Mouse (Mus musculus) midbrain, embryonic 16.5 days (tissue): ENCODE measurements around the gene Dtx3l. TPM values are rescaled to one million over a fixed set of nuclear protein-coding genes. Genes with fewer than 3 reads are reported as not detected.
"Not testable (repeated sequence)": the region's sequence is repeated elsewhere in the genome, so short reads cannot be mapped to it uniquely, and the experiment has no call there.

ENCODE experiments used
- ATAC-seq: fragments of 200-750 bp; cut with Nextera tagmentation; 2 replicates; pipeline ENCODE4 v1.8.0; 2017; ENCODE audit warnings: moderate TSS enrichment
- H3K27ac ChIP-seq: fragments of 300-500 bp; sonication (generic); 2 replicates; pipeline ENCODE4 v1.5.1; 2014; ENCODE audit warnings: mild to moderate bottlenecking, low read length, mixed read lengths
- H3K27me3 ChIP-seq: fragments of 300-500 bp; sonication (generic); 2 replicates; pipeline ENCODE4 v1.6.1; 2014; ENCODE audit warnings: low read depth, low read length, mixed read lengths; ENCODE audit not compliant: control insufficient read depth, insufficient read depth
- H3K36me3 ChIP-seq: fragments of 300-500 bp; sonication (generic); 2 replicates; pipeline ENCODE4 v1.6.1; 2014; ENCODE audit warnings: mild to moderate bottlenecking, low read length, moderate library complexity, mixed read lengths; ENCODE audit not compliant: control insufficient read depth, insufficient read depth
- H3K4me1 ChIP-seq: fragments of 300-500 bp; sonication (generic); 2 replicates; pipeline ENCODE4 v1.6.1; 2014; ENCODE audit warnings: mild to moderate bottlenecking, low read length, mixed read lengths; ENCODE audit not compliant: control insufficient read depth, insufficient read depth
- H3K4me2 ChIP-seq: fragments of 300-500 bp; sonication (generic); 2 replicates; pipeline ENCODE4 v1.6.1; 2014; ENCODE audit warnings: mild to moderate bottlenecking, low read length, mixed read lengths
- H3K4me3 ChIP-seq: fragments of 300-500 bp; sonication (generic); 2 replicates; pipeline ENCODE4 v1.5.1; 2014; ENCODE audit warnings: low read depth, mild to moderate bottlenecking, low read length, moderate library complexity, mixed read lengths
- H3K9ac ChIP-seq: fragments of 300-500 bp; sonication (generic); 2 replicates; pipeline ENCODE4 v1.6.1; 2014; ENCODE audit warnings: low read depth, low read length, mixed read lengths
- H3K9me3 ChIP-seq: fragments of 300-500 bp; sonication (generic); replicated peaks from 2 replicates; pipeline ENCODE4 v1.6.1; 2014; ENCODE audit warnings: mild to moderate bottlenecking, low read length, mixed read lengths; ENCODE audit not compliant: control insufficient read depth, poor library complexity, severe bottlenecking
- WGBS: fragments of 180-500 bp; shearing (Covaris S2); extraction: QIAGEN DNeasy Blood & Tissue Kit; methylation state at CpG from one replicate; pipeline ENCODE4 v1.1.7; 2014; 5-methylcytosine and 5-hydroxymethylcytosine counted together
- polyA plus RNA-seq: library from polyadenylated mRNA; unstranded; fragments of >200 nt; fragmentation: Nextera tagmentation; extraction: Ambion mirVana; gene quantifications from 2 replicates; pipeline ENCODE4 v1.2.1, GENCODE M21; 2015

Dtx3l gene
- polyA plus RNA-seq: 1.3 and 1.4 TPM in 2 replicates

- Histone ChIP-seq H3K27ac (no peak within 1 kb of the TSS), H3K4me2 (peak within 1 kb of the TSS; percentile 84), H3K4me3 (peak within 1 kb of the TSS; percentile 45), H3K9me3 (no peaks in the 10 kb centered on the region), H3K4me1 (peaks cover 5% of the 10 kb centered on the region; the same call in 1 of the 2 replicates), H3K36me3 (no peaks in the 10 kb centered on the region), H3K9ac (peak within 1 kb of the TSS; percentile 62), H3K27me3 (peaks cover 16% of the 10 kb centered on the region)
- 1% methylated on average over 52 of the region's 52 CpGs for WGBS
- ATAC-seq: peak; percentile 56; the same call in 1 of the 2 replicates
These were observed at the start of gene Dtx3l, which contains the start of gene Parp9 for GRCm38 (mm10) chr16:35938211-35939151. Gene Dtx3l, minus strand, starts transcription at chr16:35939151. Gene Parp9, plus strand, starts transcription at chr16:35938470.

GRCm38 (mm10) chr16:35987930-35988329, 49.0 kb upstream of the Dtx3l start:
- H3K9me3 ChIP-seq: no peaks in the 10 kb centered on the region
- ATAC-seq: no peak
- no peak overlapping the region for H3K27ac ChIP-seq
- H3K4me3 ChIP-seq: no peak overlapping the region
- no peaks in the 10 kb centered on the region for H3K27me3 ChIP-seq
- H3K4me1 ChIP-seq: peaks cover 17% of the 10 kb centered on the region
- no peak overlapping the region for H3K9ac ChIP-seq
- no peaks in the 10 kb centered on the region for H3K36me3 ChIP-seq
- H3K4me2 ChIP-seq: no peak overlapping the region
- 88% methylated on average over 1 of the region's 1 CpGs for WGBS

DNA sequence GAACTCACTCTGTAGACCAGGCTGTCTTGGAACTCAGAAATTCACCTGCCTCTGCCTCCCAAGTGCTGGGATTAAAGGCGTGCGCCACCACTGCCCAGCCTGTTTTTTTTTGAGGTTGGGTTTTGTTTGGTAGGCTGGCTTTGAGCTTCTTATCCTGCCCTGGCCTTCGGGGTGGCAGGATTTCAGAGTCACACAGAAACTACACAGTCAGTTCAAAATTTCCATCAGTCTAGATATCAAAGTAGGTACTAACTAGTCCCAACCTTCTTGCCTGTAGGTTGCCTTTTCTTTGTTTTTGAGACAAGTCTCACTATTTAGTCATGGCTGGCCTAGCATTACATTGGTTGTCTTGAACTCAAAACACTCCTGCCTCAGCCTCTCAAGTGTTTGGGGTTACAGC, 45.5 kb upstream of the Dtx3l start:
- H3K27me3 ChIP-seq: no peaks in the 10 kb centered on the region
- H3K4me1 ChIP-seq: peaks cover 17% of the 10 kb centered on the region
- no peaks in the 10 kb centered on the region for H3K36me3 ChIP-seq
- 63% methylated on average over 3 of the region's 3 CpGs for whole genome bisulfite sequencing
- no peak overlapping the region for H3K27ac ChIP-seq
- H3K9me3 ChIP-seq: no peaks in the 10 kb centered on the region
- peak overlapping the region; percentile 70 for H3K4me2 ChIP-seq
- H3K4me3 ChIP-seq: peak overlapping the region; percentile 91
- ATAC-seq: no peak
- no peak overlapping the region for H3K9ac ChIP-seq

DNA sequence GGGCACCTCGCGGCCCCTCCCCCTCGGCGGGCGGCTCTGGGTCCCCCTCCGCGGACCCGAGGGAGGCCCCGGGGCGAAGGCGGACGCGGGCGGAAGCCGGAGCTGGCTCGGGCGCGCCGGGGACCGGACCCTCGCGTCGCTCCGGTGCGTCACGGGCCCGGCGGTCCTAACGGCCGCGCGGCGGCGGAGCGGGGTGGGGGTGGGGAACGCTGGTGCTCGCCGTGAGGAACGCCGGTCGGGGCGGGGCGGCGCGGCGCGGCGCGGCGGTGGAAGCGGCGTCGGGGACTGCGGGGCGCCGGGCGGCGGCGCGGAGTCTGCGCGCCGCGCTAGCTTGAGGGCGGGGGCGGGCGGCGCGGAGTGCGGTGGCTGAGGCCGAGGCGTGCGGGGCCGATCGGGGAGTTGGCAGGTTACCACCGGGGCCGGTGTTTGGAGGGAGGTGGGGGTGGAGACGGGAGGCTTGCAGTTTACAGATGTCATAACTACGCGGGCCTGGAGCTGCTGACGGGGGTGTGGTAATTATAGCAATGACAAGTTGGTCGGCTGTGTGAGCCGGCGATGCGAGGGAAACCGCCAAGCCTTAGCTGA, 44.7 kb upstream of the Dtx3l start:
- Histone ChIP-seq H3K36me3 (no peaks in the 10 kb centered on the region), H3K9ac (peak overlapping the region; percentile 96)

DNA sequence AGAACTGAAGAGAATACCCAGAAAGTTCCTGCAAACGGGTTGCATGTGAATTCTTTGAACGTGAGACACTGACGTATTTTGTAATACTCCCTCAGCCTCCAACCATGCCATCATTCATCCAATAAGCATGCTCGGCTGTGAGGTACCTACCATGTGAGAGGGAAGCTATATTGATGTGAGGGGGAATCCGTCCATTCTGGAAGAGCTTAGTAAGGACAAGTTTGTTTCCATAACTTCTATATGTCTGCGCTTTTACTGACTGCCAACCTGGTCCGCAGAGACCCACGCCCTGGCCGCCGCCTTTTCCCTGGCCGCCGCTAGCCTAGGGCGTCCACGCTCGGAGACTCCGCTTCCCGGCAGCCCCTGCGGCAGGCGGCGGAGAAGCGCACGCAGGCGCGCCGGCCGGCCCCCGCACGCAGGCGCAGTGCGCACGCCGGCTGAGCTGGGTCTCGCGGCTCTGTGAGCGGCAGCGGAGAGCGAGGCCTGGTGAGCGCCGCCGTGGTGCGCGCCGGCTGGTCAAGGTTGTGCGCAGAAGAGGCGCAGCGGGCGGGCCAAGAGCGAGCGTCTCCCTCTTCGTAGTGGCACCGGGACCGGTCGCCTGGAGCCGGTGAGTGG, 44.1 kb upstream of the Dtx3l start:
- ATAC-seq: peak; percentile 96
- Histone ChIP-seq H3K9ac (peak overlapping the region; percentile 96), H3K27me3 (no peaks in the 10 kb centered on the region), H3K36me3 (no peaks in the 10 kb centered on the region), H3K4me1 (peaks cover 17% of the 10 kb centered on the region), H3K9me3 (no peaks in the 10 kb centered on the region), H3K4me2 (peak overlapping the region; percentile 70), H3K4me3 (peak overlapping the region; percentile 91), H3K27ac (peak overlapping the region; percentile 99)
- WGBS: under 1% methylated on average over 51 of the region's 54 CpGs

More for the DNA sequence above, 44.7 kb upstream of the Dtx3l start:
- no peaks in the 10 kb centered on the region for H3K9me3 ChIP-seq
- H3K27ac ChIP-seq: peak overlapping the region; percentile 99
- H3K4me2 ChIP-seq: peak overlapping the region; percentile 70
- H3K27me3 ChIP-seq: no peaks in the 10 kb centered on the region
- H3K4me1 ChIP-seq: peaks cover 17% of the 10 kb centered on the region
- WGBS: 1% methylated on average over 51 of the region's 86 CpGs
- peak; percentile 79 for ATAC-seq
- peak overlapping the region; percentile 91 for H3K4me3 ChIP-seq

DNA sequence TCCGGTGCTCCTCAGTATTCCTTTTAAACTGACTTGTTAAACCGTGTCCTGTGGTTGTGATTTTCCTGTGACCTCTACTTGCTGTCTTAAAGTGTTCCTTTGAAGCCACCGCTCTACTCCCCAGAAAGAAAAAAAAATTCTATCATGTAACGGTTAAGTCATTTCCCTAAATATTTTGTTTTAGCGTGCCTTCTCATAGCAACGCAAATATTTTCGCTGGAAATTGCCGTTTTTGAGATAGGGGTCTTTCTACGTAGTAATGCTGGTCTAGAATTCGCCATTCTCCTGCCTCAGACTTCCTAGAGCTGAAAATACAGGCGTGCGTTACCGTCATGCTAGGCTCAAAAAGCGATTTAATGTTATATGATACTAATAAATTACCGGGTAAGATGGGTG, 43.6 kb upstream of the Dtx3l start:
- H3K9me3 ChIP-seq: no peaks in the 10 kb centered on the region
- peak overlapping the region; percentile 99 for H3K27ac ChIP-seq
- H3K9ac ChIP-seq: peak overlapping the region; percentile 96; the same call in 1 of the 2 replicates
- H3K4me2 ChIP-seq: peak overlapping the region; percentile 57
- H3K4me1 ChIP-seq: peaks cover 14% of the 10 kb centered on the region
- 3% methylated on average over 15 of the region's 15 CpGs for WGBS
- H3K36me3 ChIP-seq: no peaks in the 10 kb centered on the region
- peak overlapping the region; percentile 91 for H3K4me3 ChIP-seq
- H3K27me3 ChIP-seq: no peaks in the 10 kb centered on the region
- ATAC-seq: no peak; the same call in 1 of the 2 replicates

DNA sequence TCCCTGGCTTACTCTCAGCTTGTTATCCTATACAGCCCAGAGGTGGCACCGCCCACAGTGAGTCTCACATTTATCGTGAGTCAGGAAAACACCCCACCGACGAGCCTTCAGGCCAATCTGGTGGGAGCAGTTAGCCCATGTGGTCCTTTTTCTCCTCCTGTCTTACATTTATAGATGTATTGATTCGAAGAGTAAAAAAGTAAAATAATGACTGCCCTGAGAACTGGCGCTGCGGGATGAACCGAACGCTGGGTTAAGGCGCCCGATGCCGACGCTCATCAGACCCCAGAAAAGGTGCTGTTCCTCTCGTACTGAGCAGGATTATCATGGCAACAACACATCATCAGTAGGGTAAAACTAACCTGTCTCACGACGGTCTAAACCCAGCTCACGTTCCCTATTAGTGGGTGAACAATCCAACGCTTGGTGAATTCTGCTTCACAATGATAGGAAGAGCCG, 42.4 kb upstream of the Dtx3l start:
- Histone ChIP-seq H3K27me3 (no peaks in the 10 kb centered on the region), H3K27ac (no peak overlapping the region), H3K4me1 (peaks cover 10% of the 10 kb centered on the region), H3K4me3 (no peak overlapping the region), H3K9ac (no peak overlapping the region), H3K4me2 (no peak overlapping the region), H3K36me3 (no peaks in the 10 kb centered on the region), H3K9me3 (no peaks in the 10 kb centered on the region)
- ATAC-seq: peak; percentile 44; the same call in 1 of the 2 replicates
- WGBS: 50% methylated on average over 19 of the region's 19 CpGs

GRCm38 (mm10) chr16:35978450-35978849, 39.5 kb upstream of the Dtx3l start, which contains the start of gene Kpna1:
Gene Kpna1, plus strand, starts transcription at chr16:35978750.
- WGBS: 85% methylated on average over 1 of the region's 1 CpGs
- H3K4me1 ChIP-seq, H3K27ac ChIP-seq, H3K9ac ChIP-seq, H3K4me3 ChIP-seq, H3K27me3 ChIP-seq, H3K36me3 ChIP-seq, ATAC-seq, H3K4me2 ChIP-seq, H3K9me3 ChIP-seq: not testable (repeated sequence)
